Mouse (Mus musculus) CH12.LX (cell line): ENCODE measurements around the gene Ubl4a. TPM values are rescaled to one million over a fixed set of nuclear protein-coding genes. Genes with fewer than 3 reads are reported as not detected.

ENCODE experiments used
- DNase-seq: peaks from one replicate; pipeline ENCODE4 v3.0.0-alpha.2; 2013; ENCODE audit errors: extremely low read depth
- H3K27ac ChIP-seq: 2 replicates; pipeline ENCODE4 v1.5.1; 2012; ENCODE audit warnings: low read depth, mild to moderate bottlenecking, control low read depth, moderate library complexity; ENCODE audit not compliant: insufficient read depth
- H3K27me3 ChIP-seq: replicated peaks from 2 replicates; pipeline ENCODE3; 2012; ENCODE audit warnings: inconsistent platforms
- H3K36me3 ChIP-seq, 2 experiments: replicated peaks in 1 of 2; 2 replicates each; pipeline versions ENCODE3 to v1.6.1; 2012; ENCODE audit warnings: inconsistent platforms in 1 of 2, low read length in 1 of 2, mild to moderate bottlenecking in 1 of 2, mixed read lengths in 1 of 2, moderate library complexity in 1 of 2; ENCODE audit not compliant: control insufficient read depth in 1 of 2, insufficient read depth in 1 of 2
- H3K4me1 ChIP-seq, 2 experiments: 2 replicates each; pipeline ENCODE4 v1.6.1; 2012; ENCODE audit warnings: inconsistent platforms in 1 of 2, moderate library complexity in 1 of 2; ENCODE audit not compliant: insufficient read depth in 2 of 2, control insufficient read depth in 1 of 2
- H3K4me2 ChIP-seq: 2 replicates; pipeline ENCODE4 v1.6.1; 2012; ENCODE audit warnings: low read depth, mild to moderate bottlenecking, control low read depth; ENCODE audit not compliant: poor library complexity, insufficient read depth, severe bottlenecking
- H3K4me3 ChIP-seq, 3 experiments: fragments of 150-350 bp in 1 of 3; sonication (generic) in 1 of 3; replicated peaks in 1 of 3; 2 replicates each; pipeline versions ENCODE3 to v1.5.1; 2011 to 2012; ENCODE audit warnings: low read depth in 2 of 3, low read length in 2 of 3, mild to moderate bottlenecking in 2 of 3, moderate library complexity in 2 of 3, control low read depth in 1 of 3, improper control_type of control experiment in 1 of 3, inconsistent platforms in 1 of 3, mixed read lengths in 1 of 3; ENCODE audit not compliant: poor library complexity in 1 of 3
- H3K79me2 ChIP-seq: replicated peaks from 2 replicates; pipeline ENCODE4 v1.6.1; 2012; ENCODE audit warnings: mild to moderate bottlenecking, moderate library complexity; ENCODE audit not compliant: control insufficient read depth, poor library complexity, insufficient read depth, severe bottlenecking; ENCODE audit errors: extremely low read depth
- H3K9ac ChIP-seq: 2 replicates; pipeline ENCODE4 v1.6.1; 2012; ENCODE audit warnings: low read depth, mild to moderate bottlenecking, control low read depth, moderate library complexity; ENCODE audit not compliant: insufficient read depth
- H3K9me3 ChIP-seq: replicated peaks from 2 replicates; pipeline ENCODE3; 2012; ENCODE audit warnings: low read length, inconsistent platforms, mixed read lengths
- BHLHE40 ChIP-seq: IDR thresholded peaks from 2 replicates; pipeline ENCODE4 v1.6.1; 2011; ENCODE audit warnings: mild to moderate bottlenecking, low read depth, low read length, improper control_type of control experiment
- CHD1 ChIP-seq: IDR thresholded peaks from 2 replicates; pipeline ENCODE4 v1.6.1; 2012; ENCODE audit warnings: low read depth, low read length, improper control_type of control experiment, inconsistent platforms
- CHD2 ChIP-seq: IDR thresholded peaks from 2 replicates; pipeline ENCODE4 v1.6.1; 2011; ENCODE audit warnings: low read length, improper control_type of control experiment
- CTCF ChIP-seq, 2 experiments: IDR thresholded peaks in 1 of 2; conservative IDR thresholded peaks in 1 of 2; 2 replicates each; pipeline ENCODE4 v1.5.1; 2011 to 2012; ENCODE audit warnings: low read depth in 2 of 2, low read length in 2 of 2, improper control_type of control experiment in 1 of 2, inconsistent platforms in 1 of 2, mild to moderate bottlenecking in 1 of 2, moderate library complexity in 1 of 2
- ELF1 ChIP-seq: IDR thresholded peaks from 2 replicates; pipeline ENCODE4 v1.6.1; 2014; ENCODE audit warnings: low read depth, mild to moderate bottlenecking, inconsistent platforms, low read length, improper control_type of control experiment
- EP300 ChIP-seq: IDR thresholded peaks from 2 replicates; pipeline ENCODE4 v1.6.1; 2011; ENCODE audit warnings: low read length, improper control_type of control experiment
- ETS1 ChIP-seq: conservative IDR thresholded peaks from 2 replicates; pipeline ENCODE4 v1.6.1; 2012; ENCODE audit warnings: low read depth, mild to moderate bottlenecking, inconsistent platforms, low read length, improper control_type of control experiment, moderate library complexity
- GABPA ChIP-seq: IDR thresholded peaks from 2 replicates; pipeline ENCODE4 v1.6.1; 2012; ENCODE audit warnings: low read depth, low read length, improper control_type of control experiment, inconsistent platforms; ENCODE audit not compliant: insufficient replicate concordance
- IRF4 ChIP-seq: IDR thresholded peaks from 2 replicates; pipeline ENCODE4 v1.6.1; 2014; ENCODE audit warnings: low read depth, mild to moderate bottlenecking, inconsistent platforms, low read length, improper control_type of control experiment
- JUN ChIP-seq: IDR thresholded peaks from 2 replicates; pipeline ENCODE4 v1.6.1; 2011; ENCODE audit warnings: low read depth, mild to moderate bottlenecking, low read length, improper control_type of control experiment, moderate library complexity; ENCODE audit not compliant: insufficient read depth
- JUND ChIP-seq: conservative IDR thresholded peaks from 2 replicates; pipeline ENCODE4 v1.6.1; 2011; ENCODE audit warnings: low read depth, low read length, improper control_type of control experiment
- KAT2A ChIP-seq: IDR thresholded peaks from 2 replicates; pipeline ENCODE4 v1.6.1; 2012; ENCODE audit warnings: low read length, improper control_type of control experiment, inconsistent platforms; ENCODE audit not compliant: insufficient replicate concordance
- MAFK ChIP-seq: IDR thresholded peaks from 2 replicates; pipeline ENCODE4 v1.6.1; 2011; ENCODE audit warnings: low read length, improper control_type of control experiment; ENCODE audit not compliant: insufficient replicate concordance
- MAX ChIP-seq: IDR thresholded peaks from 2 replicates; pipeline ENCODE4 v1.6.1; 2011; ENCODE audit warnings: low read length, improper control_type of control experiment
- MAZ ChIP-seq: IDR thresholded peaks from 2 replicates; pipeline ENCODE4 v1.6.1; 2012; ENCODE audit warnings: low read depth, mild to moderate bottlenecking, inconsistent platforms, low read length, improper control_type of control experiment, moderate library complexity
- MEF2A ChIP-seq: IDR thresholded peaks from 2 replicates; pipeline ENCODE4 v1.6.1; 2014; ENCODE audit warnings: low read depth, mild to moderate bottlenecking, inconsistent platforms, low read length, improper control_type of control experiment, borderline replicate concordance
- MYC ChIP-seq: IDR thresholded peaks from 2 replicates; pipeline ENCODE4 v1.6.1; 2011; ENCODE audit warnings: low read depth, mild to moderate bottlenecking, improper control_type of control experiment, low read length
- NELFE ChIP-seq: IDR thresholded peaks from 2 replicates; pipeline ENCODE4 v1.6.1; 2011; ENCODE audit warnings: low read depth, low read length, improper control_type of control experiment
- NRF1 ChIP-seq: IDR thresholded peaks from 2 replicates; pipeline ENCODE4 v1.6.1; 2014; ENCODE audit warnings: low read depth, mild to moderate bottlenecking, inconsistent platforms, low read length, improper control_type of control experiment, moderate library complexity
- PAX5 ChIP-seq: IDR thresholded peaks from 2 replicates; pipeline ENCODE4 v1.6.1; 2012; ENCODE audit warnings: low read length, inconsistent platforms, mixed read lengths
- POLR2A ChIP-seq: IDR thresholded peaks from 2 replicates; pipeline ENCODE4 v1.6.1; 2011; ENCODE audit warnings: low read depth, mild to moderate bottlenecking, improper control_type of control experiment, low read length
- POLR2AphosphoS2 ChIP-seq: IDR thresholded peaks from 2 replicates; pipeline ENCODE4 v1.6.1; 2011; ENCODE audit warnings: low read depth, low read length, improper control_type of control experiment
- RAD21 ChIP-seq: IDR thresholded peaks from 2 replicates; pipeline ENCODE4 v1.6.1; 2011; ENCODE audit warnings: low read depth, mild to moderate bottlenecking, low read length, improper control_type of control experiment, moderate library complexity
- RCOR1 ChIP-seq: conservative IDR thresholded peaks from 2 replicates; pipeline ENCODE4 v1.6.1; 2012; ENCODE audit warnings: low read depth, mild to moderate bottlenecking, inconsistent platforms, low read length, improper control_type of control experiment
- SIN3A ChIP-seq: IDR thresholded peaks from 2 replicates; pipeline ENCODE4 v1.6.1; 2012; ENCODE audit warnings: low read length, improper control_type of control experiment, inconsistent platforms
- SMC3 ChIP-seq: IDR thresholded peaks from 2 replicates; pipeline ENCODE4 v1.6.1; 2011; ENCODE audit warnings: low read depth, low read length, improper control_type of control experiment
- TBP ChIP-seq: conservative IDR thresholded peaks from 2 replicates; pipeline ENCODE4 v1.6.1; 2011; ENCODE audit warnings: low read depth, low read length, improper control_type of control experiment
- TCF12 ChIP-seq: IDR thresholded peaks from 2 replicates; pipeline ENCODE4 v1.6.1; 2014; ENCODE audit warnings: low read depth, mild to moderate bottlenecking, inconsistent platforms, low read length, improper control_type of control experiment
- USF1 ChIP-seq: IDR thresholded peaks from 2 replicates; pipeline ENCODE4 v1.6.1; 2014; ENCODE audit warnings: low read depth, mild to moderate bottlenecking, inconsistent platforms, low read length, improper control_type of control experiment
- USF2 ChIP-seq: conservative IDR thresholded peaks from 2 replicates; pipeline ENCODE4 v1.6.1; 2011; ENCODE audit warnings: low read depth, low read length, improper control_type of control experiment
- ZC3H11A ChIP-seq: IDR thresholded peaks from 2 replicates; pipeline ENCODE4 v1.6.1; 2012; ENCODE audit warnings: low read depth, mild to moderate bottlenecking, inconsistent platforms, low read length, improper control_type of control experiment
- ZKSCAN1 ChIP-seq: IDR thresholded peaks from 2 replicates; pipeline ENCODE4 v1.6.1; 2012; ENCODE audit warnings: low read depth, inconsistent platforms, low read length, improper control_type of control experiment, borderline replicate concordance
- ZMIZ1 ChIP-seq: IDR thresholded peaks from 2 replicates; pipeline ENCODE4 v1.6.1; 2012; ENCODE audit warnings: low read depth, mild to moderate bottlenecking, inconsistent platforms, low read length, improper control_type of control experiment
- ZNF384 ChIP-seq: IDR thresholded peaks from 2 replicates; pipeline ENCODE4 v1.6.1; 2012; ENCODE audit warnings: low read depth, low read length, improper control_type of control experiment, inconsistent platforms
- dilution Hi-C: fragments of 300-500 bp; cut with MboI; formaldehyde crosslinking; loops from 2 replicates; pipeline ENCODE4 v1.14.3; 2020; ENCODE audit warnings: low sequenced_read_pairs; ENCODE audit not compliant: extremely low pct_unique_long_range_greater_than_20kb, extremely low pct_ligation_motif_present
- in situ Hi-C: fragments of 300-500 bp; cut with MboI; formaldehyde crosslinking; loops from 3 replicates; pipeline ENCODE4 v1.14.3; 2019; ENCODE audit warnings: low sequenced_read_pairs, low pct_ligation_motif_present, low pct_unique_long_range_greater_than_20kb, mixed read lengths
- polyA plus RNA-seq: library from polyadenylated mRNA; unstranded; fragments of >175 nt; gene quantifications from 2 replicates; pipeline ENCODE4 v1.2.1, GENCODE M21; 2012; ENCODE audit warnings: low read depth; ENCODE audit not compliant: insufficient read length
- total RNA-seq, 2 experiments: library from RNA; depleted of rRNA; stranded (reverse); fragments of 300-350 nt in 1 of 2; fragments of >200 nt in 1 of 2; gene quantifications; 2 replicates each; pipeline ENCODE4 v1.2.3; 2012 to 2014

The Ubl4a gene
- total and polyA plus RNA-seq, 3 experiments = 12.7 to 39.2 (median 19.3) TPM

DNA sequence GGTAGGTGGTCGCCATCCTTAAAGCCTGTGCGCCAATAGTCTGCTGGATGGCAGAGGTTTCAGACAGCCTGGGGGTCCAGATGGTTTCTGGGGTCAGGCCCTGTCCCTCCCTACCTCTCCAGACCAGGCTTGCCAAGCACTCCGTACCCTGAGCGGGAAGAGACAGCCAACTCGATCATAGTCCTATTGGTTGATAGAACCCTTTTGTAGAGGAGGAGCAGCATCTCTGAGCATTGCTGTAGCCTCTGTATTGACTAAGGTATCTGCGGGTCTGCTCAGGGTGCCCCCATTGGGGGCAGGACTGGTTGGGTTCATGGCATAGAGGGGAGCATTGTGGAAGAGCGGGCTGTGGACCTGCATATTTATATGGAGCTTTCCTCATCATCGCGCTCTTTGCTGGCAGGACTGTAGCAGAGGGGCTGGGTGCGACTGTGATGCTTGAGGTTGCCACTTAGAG lies 43.8 kb downstream of the Ubl4a start:
- peaks cover 0 to 20% of the 10 kb centered on the region in 2 experiments for H3K36me3 ChIP-seq
- H3K9ac ChIP-seq = peak overlapping the region; percentile 64
- dilution Hi-C loops = no loop called here

DNA sequence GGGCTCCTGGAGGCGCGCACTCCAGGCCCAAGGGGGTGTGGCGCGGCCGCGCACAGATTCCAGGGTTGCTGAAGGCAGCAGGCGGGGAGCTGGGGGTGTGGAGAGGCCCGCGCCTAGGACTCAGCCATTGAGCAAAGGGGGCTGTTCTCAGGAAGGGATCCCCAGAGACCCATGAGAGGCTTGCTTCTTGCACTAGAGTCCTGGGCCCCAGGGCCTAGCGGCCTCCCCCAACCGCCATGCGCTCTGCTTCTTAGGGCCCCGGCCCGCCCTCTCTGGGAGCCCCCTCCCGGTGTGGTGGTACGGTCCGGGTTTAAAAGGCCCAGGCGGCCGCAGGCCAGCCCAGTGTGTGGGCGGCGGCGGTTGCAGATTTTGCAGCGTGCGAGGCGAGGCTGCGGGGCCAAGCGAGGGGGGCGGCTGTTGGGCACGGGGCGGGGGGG lies 44.3 kb downstream of the Ubl4a start, which contains the start of gene Plxna3:
Gene Plxna3, plus strand, starts transcription at position 342 of the 437 bp plus-strand sequence.
- Histone ChIP-seq H3K27me3 (no peaks in the 10 kb centered on the region), H3K4me1 (peaks cover 9 to 26% of the 10 kb centered on the region in 2 experiments; a peak in 2 of 4 replicates), H3K36me3 (peaks cover 0 to 15% of the 10 kb centered on the region in 2 experiments), H3K4me3 (peak within 1 kb of the TSS; percentile 39 to 53 (median 41)), H3K9me3 (no peaks in the 10 kb centered on the region), H3K4me2 (peak within 1 kb of the TSS; percentile 73), H3K27ac (no peak within 1 kb of the TSS), H3K79me2 (no peaks in the 10 kb centered on the region; the same call in 1 of the 2 replicates), H3K9ac (peak within 1 kb of the TSS; percentile 64)
- in situ Hi-C loops = no loop called here
- dilution Hi-C loops = no loop called here
- DNase-seq = peak; percentile 40
- TF ChIP-seq JUND (no peak), SIN3A (0 out of 2 replicates have a peak, but pooled peaks have one; percentile 31), ELF1 (no peak), PAX5 (no peak), MAX (0 out of 2 replicates have a peak, but pooled peaks have one; percentile 26), BHLHE40 (0 out of 2 replicates have a peak, but pooled peaks have one; percentile 6), ZC3H11A (no peak), JUN (no peak), MAFK (no peak), TCF12 (0 out of 2 replicates have a peak, but pooled peaks have one; percentile 39), SMC3 (no peak), GABPA (no peak), TBP (peak; percentile 71), NRF1 (no peak), MYC (0 out of 2 replicates have a peak, but pooled peaks have one; percentile 37), RAD21 (no peak), USF2 (no peak), POLR2A (peak; percentile 74), ZKSCAN1 (no peak), CTCF (conservative IDR thresholded peaks at IDR 0.05 in 1 of 2, IDR thresholded peaks at IDR 0.05 in 1 of 2; ENCODE audit: low read depth in 2 of 2, low read length in 2 of 2) (no peak), ETS1 (no peak; the same call in 1 of the 2 replicates), RCOR1 (no peak), CHD2 (no peak), USF1 (no peak), ZNF384 (no peak), POLR2AphosphoS2 (no peak), NELFE (peak; percentile 50; the same call in 1 of the 2 replicates), MAZ (no peak)

More for the DNA sequence above, 43.8 kb downstream of the Ubl4a start:
- no peak for DNase-seq
- H3K4me1 ChIP-seq = peaks cover 9 to 26% of the 10 kb centered on the region in 2 experiments; a peak in 2 of 4 replicates
- H3K4me2 ChIP-seq = peak overlapping the region; percentile 73
- H3K79me2 ChIP-seq = no peaks in the 10 kb centered on the region; the same call in 1 of the 2 replicates
- H3K27ac ChIP-seq = no peak overlapping the region
- no peaks in the 10 kb centered on the region for H3K27me3 ChIP-seq
- peak overlapping the region; percentile 37 to 53 (median 39) for H3K4me3 ChIP-seq
- no peaks in the 10 kb centered on the region for H3K9me3 ChIP-seq
- TF ChIP-seq ZMIZ1 = no peak
- no peak for TF ChIP-seq KAT2A
- no peak for TF ChIP-seq ZC3H11A
- no peak for TF ChIP-seq POLR2AphosphoS2
- TF ChIP-seq TBP = no peak
- TF ChIP-seq EP300 = no peak
- TF ChIP-seq GABPA = no peak
- no peak for TF ChIP-seq MAFK
- no peak for TF ChIP-seq CTCF (conservative IDR thresholded peaks at IDR 0.05 in 1 of 2, IDR thresholded peaks at IDR 0.05 in 1 of 2; ENCODE audit: low read depth in 2 of 2, low read length in 2 of 2)
- TF ChIP-seq IRF4 = no peak
- no peak for TF ChIP-seq CHD1
- no peak for TF ChIP-seq ZNF384
- TF ChIP-seq NRF1 = no peak
- TF ChIP-seq MEF2A = no peak
- in situ Hi-C loops = no loop called here
